ENCODE assay signal across 8 mouse cellular contexts in genomic region chr15:84986171-84987019, GRCm38 (mm10). TPM values are rescaled to one million over a fixed set of nuclear protein-coding genes. Genes with fewer than 3 reads are reported as not detected.
A peak's percentile ranks its signal among the peaks of the same experiment; 100 is the strongest.
DNase-seq lines count a peak whose midpoint lies in the region; ATAC-seq and TF ChIP-seq lines count a peak whose summit lies in the region.

No protein-coding gene starts in this region.

- peak overlapping the region; percentile 75 for H3K4me3 ChIP-seq in kidney, embryonic 16.5 days (ENCODE audit: low read length)
- H3K4me3 ChIP-seq in cortical plate, adult 2 months (ENCODE audit: insufficient read depth, low read length) = peak overlapping the region; percentile 99
- peak overlapping the region; percentile 85 for H3K4me3 ChIP-seq in intestine, embryonic 15.5 days (replicated peaks)
- peak overlapping the region; percentile 87 for H3K4me3 ChIP-seq in neural tube, embryonic 12.5 days

- H3K4me1 ChIP-seq in kidney, embryonic 16.5 days (ENCODE audit: insufficient read depth, low read length) = peaks cover 19% of the 10 kb centered on the region
- peaks cover 32% of the 10 kb centered on the region for H3K4me1 ChIP-seq in cortical plate, adult 2 months (ENCODE audit: control insufficient read depth, insufficient read depth, low read length)
- peaks cover 25% of the 10 kb centered on the region for H3K4me1 ChIP-seq in intestine, embryonic 15.5 days (replicated peaks)
- H3K4me1 ChIP-seq in neural tube, embryonic 12.5 days = peaks cover 38% of the 10 kb centered on the region

- no peak overlapping the region for H3K27ac ChIP-seq in kidney, embryonic 16.5 days (ENCODE audit: low read length)
- 0 out of 2 replicates have a peak overlapping the region, but pooled peaks have one; percentile 14 for H3K27ac ChIP-seq in cortical plate, adult 2 months (ENCODE audit: insufficient read depth, low read length)
- H3K27ac ChIP-seq in intestine, embryonic 15.5 days = no peak overlapping the region
- H3K27ac ChIP-seq in neural tube, embryonic 12.5 days = no peak overlapping the region

- H3K4me2 ChIP-seq in kidney, embryonic 16.5 days (replicated peaks; ENCODE audit: low read depth, low read length) = peak overlapping the region; percentile 77
- H3K4me2 ChIP-seq in intestine, embryonic 15.5 days (replicated peaks) = peak overlapping the region; percentile 84
- H3K4me2 ChIP-seq in neural tube, embryonic 12.5 days (replicated peaks) = peak overlapping the region; percentile 84

- no peak for TF ChIP-seq CTCF in cortical plate, adult 2 months (IDR thresholded peaks at IDR 0.05; ENCODE audit: extremely low read depth, insufficient read depth, low read length)

- peak overlapping the region; percentile 88 for H3K9ac ChIP-seq in kidney, embryonic 16.5 days (replicated peaks; ENCODE audit: low read length)
- peak overlapping the region; percentile 91 for H3K9ac ChIP-seq in intestine, embryonic 15.5 days
- H3K9ac ChIP-seq in neural tube, embryonic 12.5 days = peak overlapping the region; percentile 94

- DNase-seq in kidney, postnatal 4 days = no peak
- DNase-seq in layer of hippocampus, postnatal 14 days (ENCODE audit: low spot score in 2 of 2) = no peak
- DNase-seq in thymus, adult 18-20 months = no peak
- no peak for DNase-seq in left cerebral cortex, adult 9 months (ENCODE audit: low spot score in 2 of 2)

- no peaks in the 10 kb centered on the region for H3K27me3 ChIP-seq in kidney, embryonic 16.5 days (ENCODE audit: insufficient read depth, low read length)
- H3K27me3 ChIP-seq in intestine, embryonic 15.5 days (replicated peaks) = no peaks in the 10 kb centered on the region
- H3K27me3 ChIP-seq in neural tube, embryonic 12.5 days (replicated peaks) = 0 out of 2 replicates have a peak, but pooled peaks cover 5% of the 10 kb centered on the region

- no peak for TF ChIP-seq POLR2A in cortical plate, adult 2 months (IDR thresholded peaks at IDR 0.05; ENCODE audit: extremely low read depth, insufficient read depth, low read length)

- no peak for ATAC-seq in kidney, embryonic 16.5 days (ENCODE audit: low FRiP score, low TSS enrichment)
- no peak for ATAC-seq in intestine, embryonic 15.5 days
- ATAC-seq in neural tube, embryonic 12.5 days (ENCODE audit: low FRiP score, low read depth) = no peak

- no peaks in the 10 kb centered on the region for H3K36me3 ChIP-seq in kidney, embryonic 16.5 days (ENCODE audit: insufficient read depth, low read length)
- no peaks in the 10 kb centered on the region for H3K36me3 ChIP-seq in intestine, embryonic 15.5 days
- H3K36me3 ChIP-seq in neural tube, embryonic 12.5 days = no peaks in the 10 kb centered on the region

- no peaks in the 10 kb centered on the region for H3K9me3 ChIP-seq in kidney, embryonic 16.5 days (ENCODE audit: low read length)
- no peaks in the 10 kb centered on the region for H3K9me3 ChIP-seq in intestine, embryonic 15.5 days
- no peaks in the 10 kb centered on the region for H3K9me3 ChIP-seq in neural tube, embryonic 12.5 days

- 71% methylated on average over 4 of the region's 4 CpGs for WGBS in kidney, embryonic 16.5 days
- WGBS in intestine, embryonic 15.5 days = 68% methylated on average over 4 of the region's 4 CpGs
- 69% methylated on average over 4 of the region's 4 CpGs for WGBS in neural tube, embryonic 12.5 days

RNA-seq across cellular contexts. Expression of gene 5031439G07Rik, which starts 2.0 kb away (rescaled TPM):
- polyA plus RNA-seq in kidney, embryonic 16.5 days (2015; fragmentation: Nextera tagmentation; extraction: Ambion mirVana) = 7.1 and 7.2 TPM in 2 replicates
- 69.1 and 69.7 TPM in 2 replicates for polyA plus RNA-seq in cortical plate, adult 2 months (2012; rRNA removed)
- 9.6 and 12.6 TPM in 2 replicates for polyA plus RNA-seq in intestine, embryonic 15.5 days (2015; fragmentation: Nextera tagmentation; extraction: Ambion mirVana)
- 28.6 and 35.3 TPM in 2 replicates for polyA plus RNA-seq in neural tube, embryonic 12.5 days (2016; fragmentation: Nextera tagmentation; extraction: Ambion mirVana)
- total RNA-seq in layer of hippocampus, postnatal 14 days (2021) = 100 to 1,000 TPM; 114 TPM

RNA-seq across cellular contexts. Expression of gene Upk3a, which starts 30.5 kb away (rescaled TPM):
- polyA plus RNA-seq in kidney, embryonic 16.5 days (2015; fragmentation: Nextera tagmentation; extraction: Ambion mirVana) = 65.9 and 74.8 TPM in 2 replicates
- 0.19 TPM in 2 replicates for polyA plus RNA-seq in cortical plate, adult 2 months (2012; rRNA removed)
- 1.5 and 2.1 TPM in 2 replicates for polyA plus RNA-seq in intestine, embryonic 15.5 days (2015; fragmentation: Nextera tagmentation; extraction: Ambion mirVana)
- polyA plus RNA-seq in neural tube, embryonic 12.5 days (2016; fragmentation: Nextera tagmentation; extraction: Ambion mirVana) = 0.53 and 0.61 TPM in 2 replicates
- total RNA-seq in layer of hippocampus, postnatal 14 days (2021) = not detected

RNA-seq across cellular contexts. Expression of gene Fam118a, which starts 42.4 kb away (rescaled TPM):
- 23.3 and 23.9 TPM in 2 replicates for polyA plus RNA-seq in kidney, embryonic 16.5 days (2015; fragmentation: Nextera tagmentation; extraction: Ambion mirVana)
- polyA plus RNA-seq in cortical plate, adult 2 months (2012; rRNA removed) = 14.2 and 17.6 TPM in 2 replicates
- 29.2 and 29.9 TPM in 2 replicates for polyA plus RNA-seq in intestine, embryonic 15.5 days (2015; fragmentation: Nextera tagmentation; extraction: Ambion mirVana)
- 23.9 and 26.0 TPM in 2 replicates for polyA plus RNA-seq in neural tube, embryonic 12.5 days (2016; fragmentation: Nextera tagmentation; extraction: Ambion mirVana)
- total RNA-seq in layer of hippocampus, postnatal 14 days (2021) = 10 to 100 TPM; 26.2 to 27.3 TPM

Comparison
In these comparisons a context has a peak if more than half of its experiments do, and no peak if none do; other contexts are left out.
1. RNA of gene Upk3a, which starts 30.5 kb away (polyA plus RNA-seq): 65.9 to 74.8 TPM in kidney, embryonic 16.5 days; 1.5 to 2.1 TPM in intestine, embryonic 15.5 days, 0.53 to 0.61 TPM in neural tube, embryonic 12.5 days and 0.19 TPM in cortical plate, adult 2 months; every median in the first group is over 10 times any median in the second.
2. Peak in every context shown above with its lines, with median percentiles within 50 percentile points of each other: H3K4me2 ChIP-seq, H3K4me3 ChIP-seq and H3K9ac ChIP-seq.